7 mouse cellular contexts compared by ENCODE assay signal in genomic region chr1:39713842-39714658, GRCm38 (mm10). TPM values are rescaled to one million over a fixed set of nuclear protein-coding genes. Genes with fewer than 3 reads are reported as not detected.
A peak's percentile ranks its signal among the peaks of the same experiment; 100 is the strongest.
DNase-seq lines count a peak whose midpoint lies in the region; ATAC-seq lines count a peak whose summit lies in the region.

No protein-coding gene starts in this region.

- H3K4me3 ChIP-seq in embryonic facial prominence, embryonic 12.5 days, result no peak overlapping the region
- no peak overlapping the region for H3K4me3 ChIP-seq in limb, embryonic 12.5 days (replicated peaks)

- H3K9me3 ChIP-seq in embryonic facial prominence, embryonic 12.5 days, result no peaks in the 10 kb centered on the region
- H3K9me3 ChIP-seq in limb, embryonic 12.5 days, result no peaks in the 10 kb centered on the region

- H3K27me3 ChIP-seq in embryonic facial prominence, embryonic 12.5 days, result no peaks in the 10 kb centered on the region
- H3K27me3 ChIP-seq in limb, embryonic 12.5 days, result no peaks in the 10 kb centered on the region

- H3K36me3 ChIP-seq in embryonic facial prominence, embryonic 12.5 days, result no peaks in the 10 kb centered on the region
- no peaks in the 10 kb centered on the region for H3K36me3 ChIP-seq in limb, embryonic 12.5 days

- intact Hi-C loops in heart, postnatal 10 days (cut with DNase I), result loop anchor here (1.0 kb wide), 2 partner anchors 20 to 187 kb away; no protein-coding TSS in a partner anchor

- H3K9ac ChIP-seq in embryonic facial prominence, embryonic 12.5 days, result no peak overlapping the region
- H3K9ac ChIP-seq in limb, embryonic 12.5 days (replicated peaks), result no peak overlapping the region

- 37% methylated on average over 16 of the region's 16 CpGs for WGBS in embryonic facial prominence, embryonic 12.5 days
- WGBS in limb, embryonic 12.5 days, result 70% methylated on average over 16 of the region's 16 CpGs

- H3K4me2 ChIP-seq in embryonic facial prominence, embryonic 12.5 days (replicated peaks), result no peak overlapping the region; the same call in 1 of the 2 replicates
- H3K4me2 ChIP-seq in limb, embryonic 12.5 days, result no peak overlapping the region

- H3K27ac ChIP-seq in embryonic facial prominence, embryonic 12.5 days, result peak overlapping the region; percentile 51; the same call in 1 of the 2 replicates
- peak overlapping the region; percentile 53; the same call in 1 of the 2 replicates for H3K27ac ChIP-seq in limb, embryonic 12.5 days

- peak; percentile 59 for DNase-seq in ovary, postnatal 14 days (ENCODE audit: low spot score)
- no peak for DNase-seq in ovary, postnatal 10 days (ENCODE audit: low spot score)
- peak; percentile 79 to 84 for DNase-seq in heart, postnatal 10 days
- DNase-seq in natural killer cell, adult 2 months (ENCODE audit: low spot score in 2 of 2), result peak; percentile 36 to 38
- DNase-seq in spleen, postnatal 4 days (ENCODE audit: low spot score in 2 of 2), result no peak

- ATAC-seq in embryonic facial prominence, embryonic 12.5 days (ENCODE audit: insufficient number of reproducible peaks, insufficient read depth, low FRiP score, low TSS enrichment), result no peak
- no peak for ATAC-seq in limb, embryonic 12.5 days (ENCODE audit: insufficient number of reproducible peaks, insufficient read depth, low FRiP score, low TSS enrichment, low read depth)

- H3K4me1 ChIP-seq in embryonic facial prominence, embryonic 12.5 days, result peaks cover 24% of the 10 kb centered on the region; the same call in 1 of the 2 replicates
- peaks cover 22% of the 10 kb centered on the region for H3K4me1 ChIP-seq in limb, embryonic 12.5 days (replicated peaks)

RNA-seq across cellular contexts. Expression of gene Rfx8, which starts 6.7 kb away (rescaled TPM):
- polyA plus RNA-seq in embryonic facial prominence, embryonic 12.5 days (2016; fragmentation: Nextera tagmentation; extraction: Ambion mirVana), result 3.0 and 3.3 TPM in 2 replicates
- total RNA-seq in heart, postnatal 10 days (2021), result under 1 TPM; 0.53 to 0.55 TPM
- 1.5 and 1.7 TPM in 2 replicates for polyA plus RNA-seq in limb, embryonic 12.5 days (2016; fragmentation: Nextera tagmentation; extraction: Ambion mirVana)

Comparison
In these comparisons a context has a peak if more than half of its experiments do, and no peak if none do; other contexts are left out.
1. DNase-seq: peak in ovary, postnatal 14 days (single experiment), heart, postnatal 10 days (2 of 2) and natural killer cell, adult 2 months (2 of 2); none in ovary, postnatal 10 days (single experiment) and spleen, postnatal 4 days (0 of 2).